Mouse (Mus musculus): ENCODE data around the gene Tmem179. TPM values are rescaled to one million over a fixed set of nuclear protein-coding genes. Genes with fewer than 3 reads are reported as not detected.

Gene Tmem179
- total RNA-seq, 2 experiments from 2014 or later: 0.20 to 0.52 TPM

DNA sequence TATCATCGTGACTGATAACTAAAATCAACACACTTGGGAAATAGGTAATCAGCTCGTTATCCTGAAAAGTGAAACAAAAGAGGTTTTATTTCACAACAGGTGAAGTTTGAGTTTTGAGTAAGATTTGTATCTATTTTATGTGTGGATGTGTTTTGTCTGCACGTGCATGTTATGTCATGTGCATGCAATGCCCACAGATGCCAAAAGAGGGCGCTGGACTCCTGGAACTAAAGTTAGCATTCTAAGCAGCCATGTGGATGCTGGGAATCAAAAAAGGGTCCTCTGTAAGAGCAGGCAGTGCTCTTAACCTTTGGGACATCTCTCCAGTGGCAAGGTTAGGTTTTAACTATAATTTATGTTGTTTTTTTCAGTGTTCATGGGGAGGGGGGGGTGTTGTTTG, 53.3 kb downstream of the Tmem179 start:
- DNase-seq: no peak

- no peak for DNase-seq
These were observed 54.1 kb downstream of the Tmem179 start for GRCm38 (mm10) chr12:112462423-112462822.

DNA sequence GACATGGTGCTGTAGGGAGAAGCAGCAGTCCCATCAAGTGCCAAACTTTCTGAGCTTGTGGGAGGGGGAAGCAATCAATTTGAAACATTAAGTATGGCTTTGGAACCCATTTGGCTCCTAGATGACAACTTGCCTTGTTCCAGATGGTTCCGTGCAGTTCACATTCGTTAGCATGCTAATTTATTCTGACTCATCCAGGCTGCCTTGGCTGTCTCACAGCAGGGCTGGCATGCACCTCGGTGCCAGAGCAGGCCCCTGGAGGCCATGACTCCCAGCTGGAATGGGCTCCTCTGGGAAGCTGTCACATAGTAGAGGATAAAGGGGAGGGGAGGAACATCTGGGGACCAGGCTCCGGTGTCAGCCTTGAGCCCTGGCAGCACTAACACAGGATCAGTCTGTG, 58.7 kb downstream of the Tmem179 start:
- no peak for DNase-seq

GRCm38 (mm10) chr12:112456144-112456713, 60.3 kb downstream of the Tmem179 start:
- DNase-seq: no peak

DNA sequence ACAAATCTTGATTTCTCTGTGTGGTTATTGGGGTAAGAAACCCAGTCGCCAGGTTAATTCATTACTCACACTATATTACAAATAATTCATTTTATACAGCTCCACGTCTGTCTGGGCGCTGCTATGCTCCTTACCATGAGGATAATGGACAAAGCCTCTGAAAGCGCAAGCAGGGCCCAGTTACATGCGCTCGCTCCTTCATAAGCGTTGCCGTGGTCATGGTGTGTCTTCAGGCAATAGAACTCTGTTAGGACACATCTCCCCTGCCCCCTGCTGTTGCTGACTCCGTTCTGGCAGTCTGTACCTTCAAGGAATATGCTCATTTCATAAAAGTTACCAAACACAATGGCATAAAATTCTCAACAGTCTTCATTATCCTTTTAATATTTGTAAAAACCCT, 64.7 kb downstream of the Tmem179 start:
- DNase-seq: no peak

- DNase-seq: no peak
These were observed 65.2 kb downstream of the Tmem179 start for GRCm38 (mm10) chr12:112451381-112451780.

DNA sequence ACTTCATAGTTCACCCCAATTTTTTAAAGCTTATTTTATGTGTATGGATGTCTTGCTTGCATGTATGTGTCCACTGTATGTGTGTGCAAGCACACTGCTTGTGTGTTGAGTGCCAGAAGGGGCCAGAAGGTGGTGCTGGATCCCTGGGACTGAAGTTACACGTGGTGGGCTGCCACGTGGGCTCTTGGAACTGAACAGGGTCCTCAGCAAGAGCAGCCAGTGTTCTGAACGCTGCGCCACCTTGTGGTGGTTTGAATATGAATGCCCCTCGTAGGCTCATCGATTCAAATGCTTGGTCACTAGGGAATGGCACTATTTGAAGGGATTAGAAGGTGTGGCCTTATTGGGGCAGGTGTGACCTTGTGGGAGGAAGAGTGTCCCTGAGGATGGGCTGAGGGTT, 65.7 kb downstream of the Tmem179 start:
- peak; percentile 61 for DNase-seq

Other genes starting within 250 kb of the Tmem179 start
- 1 to 10 TPM; 2.1 to 2.4 TPM for gene A530016L24Rik, start 27.3 kb downstream of the Tmem179 start, total RNA-seq (2021)
- 10 to 100 TPM; 16.8 to 22.5 TPM for gene Inf2, start 72.0 kb upstream of the Tmem179 start, total RNA-seq (2021)
- gene Adssl1, start 103.3 kb upstream of the Tmem179 start, total RNA-seq (2021): 100 to 1,000 TPM; 340 to 358 TPM
- 10 to 100 TPM; 27.2 to 28.1 TPM for gene Siva1, start 127.9 kb upstream of the Tmem179 start, total RNA-seq (2021)
- gene Akt1, start 158.1 kb upstream of the Tmem179 start, total RNA-seq (2021): 100 to 1,000 TPM; 133 to 142 TPM
- 1 to 10 TPM; 1.8 to 2.1 TPM for gene Zbtb42, start 162.1 kb upstream of the Tmem179 start, total RNA-seq (2021)
- gene Cep170b, start 203.7 kb upstream of the Tmem179 start, total RNA-seq (2021): 10 to 100 TPM; 11.2 to 12.6 TPM
- 1 to 10 TPM; 7.3 to 9.1 TPM for gene Pld4, start 243.9 kb upstream of the Tmem179 start, total RNA-seq (2021)